ENCODE assay signal across 8 mouse cellular contexts in genomic region chr1:172489585-172490250, GRCm38 (mm10). TPM values are rescaled to one million over a fixed set of nuclear protein-coding genes. Genes with fewer than 3 reads are reported as not detected.
DNase-seq lines count a peak whose midpoint lies in the region; ATAC-seq and TF ChIP-seq lines count a peak whose summit lies in the region.

No protein-coding gene starts in this region.

- H3K9ac ChIP-seq in limb, embryonic 11.5 days (ENCODE audit: low read length), result no peak overlapping the region
- no peak overlapping the region for H3K9ac ChIP-seq in forebrain, embryonic 16.5 days (replicated peaks; ENCODE audit: low read depth, low read length)
- H3K9ac ChIP-seq in limb, embryonic 15.5 days, result no peak overlapping the region

- WGBS in limb, embryonic 11.5 days, result 62% methylated on average over 12 of the region's 12 CpGs
- 62% methylated on average over 12 of the region's 12 CpGs for WGBS in limb, embryonic 10.5 days
- 58% methylated on average over 12 of the region's 12 CpGs for WGBS in forebrain, embryonic 16.5 days
- WGBS in limb, embryonic 15.5 days, result 55% methylated on average over 12 of the region's 12 CpGs
- WGBS in olfactory bulb, adult 2 months, result 57% methylated on average over 12 of the region's 12 CpGs

- H3K4me3 ChIP-seq in limb, embryonic 11.5 days (ENCODE audit: low read depth, low read length), result no peak overlapping the region
- H3K4me3 ChIP-seq in limb, embryonic 10.5 days, result no peak overlapping the region
- H3K4me3 ChIP-seq in forebrain, embryonic 16.5 days (replicated peaks; ENCODE audit: low read length), result no peak overlapping the region
- peak overlapping the region; percentile 32 for H3K4me3 ChIP-seq in limb, embryonic 15.5 days
- H3K4me3 ChIP-seq in olfactory bulb, adult 2 months (ENCODE audit: insufficient read depth, low read depth, low read length), result 0 out of 2 replicates have a peak overlapping the region, but pooled peaks have one; percentile 46

- peaks cover 22% of the 10 kb centered on the region for H3K4me1 ChIP-seq in limb, embryonic 11.5 days (ENCODE audit: control insufficient read depth, insufficient read depth, low read length)
- peaks cover 31% of the 10 kb centered on the region for H3K4me1 ChIP-seq in limb, embryonic 10.5 days
- H3K4me1 ChIP-seq in forebrain, embryonic 16.5 days (replicated peaks; ENCODE audit: control insufficient read depth, insufficient read depth, low read length), result peaks cover 39% of the 10 kb centered on the region
- H3K4me1 ChIP-seq in limb, embryonic 15.5 days, result peaks cover 20% of the 10 kb centered on the region
- peaks cover 27% of the 10 kb centered on the region for H3K4me1 ChIP-seq in olfactory bulb, adult 2 months (ENCODE audit: control insufficient read depth, insufficient read depth, low read length)

- TF ChIP-seq POLR2A in olfactory bulb, adult 2 months (IDR thresholded peaks at IDR 0.05; ENCODE audit: insufficient read depth, low read depth, low read length), result no peak

- TF ChIP-seq CTCF in olfactory bulb, adult 2 months (IDR thresholded peaks at IDR 0.05; ENCODE audit: insufficient read depth, low read depth, low read length), result no peak

- no peaks in the 10 kb centered on the region for H3K9me3 ChIP-seq in limb, embryonic 11.5 days (ENCODE audit: control insufficient read depth, low read length)
- no peaks in the 10 kb centered on the region for H3K9me3 ChIP-seq in limb, embryonic 10.5 days (replicated peaks)
- no peaks in the 10 kb centered on the region for H3K9me3 ChIP-seq in forebrain, embryonic 16.5 days (ENCODE audit: control insufficient read depth, low read length)
- no peaks in the 10 kb centered on the region for H3K9me3 ChIP-seq in limb, embryonic 15.5 days

- DNase-seq in limb, embryonic 11.5 days (ENCODE audit: low spot score), result no peak
- no peak for DNase-seq in limb, embryonic 10.5 days (ENCODE audit: low spot score)
- DNase-seq in layer of hippocampus, adult 9-10 months (ENCODE audit: low spot score), result no peak
- DNase-seq in embryo, embryonic 10.5 days (ENCODE audit: low spot score), result no peak
- DNase-seq in urinary bladder, postnatal 4 days (ENCODE audit: low spot score in 2 of 2), result no peak

- peak; percentile 27; the same call in 1 of the 2 replicates for ATAC-seq in limb, embryonic 11.5 days (ENCODE audit: insufficient number of reproducible peaks, low FRiP score, low TSS enrichment, low read depth)
- ATAC-seq in forebrain, embryonic 16.5 days, result peak; percentile 24
- ATAC-seq in limb, embryonic 15.5 days (ENCODE audit: insufficient number of reproducible peaks, low FRiP score, low TSS enrichment, low read depth), result no peak

- no peaks in the 10 kb centered on the region for H3K27me3 ChIP-seq in limb, embryonic 11.5 days (ENCODE audit: control insufficient read depth, insufficient read depth, low read length)
- no peaks in the 10 kb centered on the region for H3K27me3 ChIP-seq in limb, embryonic 10.5 days (ENCODE audit: low read depth, poor library complexity, severe bottlenecking)
- no peaks in the 10 kb centered on the region for H3K27me3 ChIP-seq in forebrain, embryonic 16.5 days (replicated peaks; ENCODE audit: control insufficient read depth, insufficient read depth, low read length)
- no peaks in the 10 kb centered on the region for H3K27me3 ChIP-seq in limb, embryonic 15.5 days

- H3K27ac ChIP-seq in limb, embryonic 11.5 days (replicated peaks; ENCODE audit: low read depth, low read length), result no peak overlapping the region
- H3K27ac ChIP-seq in limb, embryonic 10.5 days, result no peak overlapping the region
- H3K27ac ChIP-seq in forebrain, embryonic 16.5 days (ENCODE audit: low read length), result no peak overlapping the region
- H3K27ac ChIP-seq in limb, embryonic 15.5 days, result no peak overlapping the region
- no peak overlapping the region for H3K27ac ChIP-seq in olfactory bulb, adult 2 months (ENCODE audit: insufficient read depth, low read depth, low read length)

- H3K36me3 ChIP-seq in limb, embryonic 11.5 days (ENCODE audit: control insufficient read depth, insufficient read depth, low read length), result peaks cover 5% of the 10 kb centered on the region; the same call in 1 of the 2 replicates
- peaks cover 95% of the 10 kb centered on the region for H3K36me3 ChIP-seq in limb, embryonic 10.5 days
- H3K36me3 ChIP-seq in forebrain, embryonic 16.5 days (ENCODE audit: control insufficient read depth, insufficient read depth), result peaks cover 7% of the 10 kb centered on the region; the same call in 1 of the 2 replicates
- peaks cover 4% of the 10 kb centered on the region; the same call in 1 of the 2 replicates for H3K36me3 ChIP-seq in limb, embryonic 15.5 days

- H3K4me2 ChIP-seq in limb, embryonic 11.5 days (ENCODE audit: low read depth, severe bottlenecking), result no peak overlapping the region
- H3K4me2 ChIP-seq in forebrain, embryonic 16.5 days (ENCODE audit: low read length), result peak overlapping the region; percentile 46; the same call in 1 of the 2 replicates
- peak overlapping the region; percentile 52 for H3K4me2 ChIP-seq in limb, embryonic 15.5 days

RNA-seq across cellular contexts. Expression of gene Igsf9, which starts 8.1 kb away (rescaled TPM):
- 52.7 and 53.1 TPM in 2 replicates for polyA plus RNA-seq in limb, embryonic 11.5 days (2014; fragmentation: Nextera tagmentation; extraction: Ambion mirVana)
- polyA plus RNA-seq in limb, embryonic 10.5 days (2016; fragmentation: Nextera tagmentation; extraction: Ambion mirVana), result 79.5 and 85.8 TPM in 2 replicates
- polyA plus RNA-seq in forebrain, embryonic 16.5 days (2015; fragmentation: Nextera tagmentation; extraction: Ambion mirVana), result 60.9 and 89.9 TPM in 2 replicates
- 39.6 and 41.0 TPM in 2 replicates for polyA plus RNA-seq in limb, embryonic 15.5 days (2015; fragmentation: Nextera tagmentation; extraction: Ambion mirVana)
- polyA plus RNA-seq in olfactory bulb, adult 2 months (2012; ENCODE audit: insufficient read depth, insufficient read length, low replicate concordance, missing spikeins), result not detected in 2 replicates

RNA-seq across cellular contexts. Expression of gene Tagln2, which starts 10.1 kb away (rescaled TPM):
- polyA plus RNA-seq in limb, embryonic 11.5 days (2014; fragmentation: Nextera tagmentation; extraction: Ambion mirVana), result 53.6 and 56.0 TPM in 2 replicates
- 77.0 and 84.6 TPM in 2 replicates for polyA plus RNA-seq in limb, embryonic 10.5 days (2016; fragmentation: Nextera tagmentation; extraction: Ambion mirVana)
- polyA plus RNA-seq in forebrain, embryonic 16.5 days (2015; fragmentation: Nextera tagmentation; extraction: Ambion mirVana), result 53.4 and 56.8 TPM in 2 replicates
- polyA plus RNA-seq in limb, embryonic 15.5 days (2015; fragmentation: Nextera tagmentation; extraction: Ambion mirVana), result 233 and 277 TPM in 2 replicates
- not detected in 2 replicates for polyA plus RNA-seq in olfactory bulb, adult 2 months (2012; ENCODE audit: insufficient read depth, insufficient read length, low replicate concordance, missing spikeins)

RNA-seq across cellular contexts. Expression of gene Slamf9, which starts 14.6 kb away (rescaled TPM):
- 0.25 TPM in 1 of 2 replicates, not detected in the other for polyA plus RNA-seq in limb, embryonic 11.5 days (2014; fragmentation: Nextera tagmentation; extraction: Ambion mirVana)
- 0.18 TPM in 1 of 2 replicates, not detected in the other for polyA plus RNA-seq in limb, embryonic 10.5 days (2016; fragmentation: Nextera tagmentation; extraction: Ambion mirVana)
- not detected in 2 replicates for polyA plus RNA-seq in forebrain, embryonic 16.5 days (2015; fragmentation: Nextera tagmentation; extraction: Ambion mirVana)
- polyA plus RNA-seq in limb, embryonic 15.5 days (2015; fragmentation: Nextera tagmentation; extraction: Ambion mirVana), result 0.47 and 0.52 TPM in 2 replicates
- polyA plus RNA-seq in olfactory bulb, adult 2 months (2012; ENCODE audit: insufficient read depth, insufficient read length, low replicate concordance, missing spikeins), result not detected in 2 replicates

RNA-seq across cellular contexts. Expression of gene Cfap45, which starts 30.9 kb away (rescaled TPM):
- polyA plus RNA-seq in limb, embryonic 11.5 days (2014; fragmentation: Nextera tagmentation; extraction: Ambion mirVana), result 0.68 and 1.3 TPM in 2 replicates
- polyA plus RNA-seq in limb, embryonic 10.5 days (2016; fragmentation: Nextera tagmentation; extraction: Ambion mirVana), result 0.67 and 1.0 TPM in 2 replicates
- polyA plus RNA-seq in forebrain, embryonic 16.5 days (2015; fragmentation: Nextera tagmentation; extraction: Ambion mirVana), result 1.8 and 3.0 TPM in 2 replicates
- polyA plus RNA-seq in limb, embryonic 15.5 days (2015; fragmentation: Nextera tagmentation; extraction: Ambion mirVana), result 2.2 and 2.3 TPM in 2 replicates
- not detected in 2 replicates for polyA plus RNA-seq in olfactory bulb, adult 2 months (2012; ENCODE audit: insufficient read depth, insufficient read length, low replicate concordance, missing spikeins)

Comparison
In these comparisons a context has a peak if more than half of its experiments do, and no peak if none do; other contexts are left out.
1. H3K4me3 ChIP-seq: peak in limb, embryonic 15.5 days (single experiment) and olfactory bulb, adult 2 months (single experiment); none in limb, embryonic 11.5 days (single experiment), limb, embryonic 10.5 days (single experiment) and forebrain, embryonic 16.5 days (single experiment).
2. RNA of gene Igsf9, which starts 8.1 kb away (polyA plus RNA-seq): 60.9 to 89.9 TPM in forebrain, embryonic 16.5 days, 79.5 to 85.8 TPM in limb, embryonic 10.5 days, 52.7 to 53.1 TPM in limb, embryonic 11.5 days and 39.6 to 41.0 TPM in limb, embryonic 15.5 days; not detected in olfactory bulb, adult 2 months; every median in the first group is over 10 times any median in the second.